Mouse (Mus musculus) limb, embryonic 13.5 days (tissue): Measurements from ENCODE around the gene Arhgap18. TPM values are rescaled to one million over a fixed set of nuclear protein-coding genes. Genes with fewer than 3 reads are reported as not detected.

Experiments used
- ATAC-seq: fragments of 200-750 bp; cut with Nextera tagmentation; 2 replicates; pipeline ENCODE4 v1.8.0; 2017; ENCODE audit warnings: low read depth, moderate number of reproducible peaks, moderate TSS enrichment; ENCODE audit not compliant: low FRiP score
- H3K27ac ChIP-seq: fragments of 300-500 bp; sonication (generic); 2 replicates; pipeline ENCODE4 v1.5.1; 2015; ENCODE audit warnings: inconsistent platforms, mild to moderate bottlenecking, moderate library complexity
- H3K27me3 ChIP-seq: fragments of 300-500 bp; sonication (generic); 2 replicates; pipeline ENCODE4 v1.6.1; 2015; ENCODE audit warnings: mild to moderate bottlenecking, inconsistent platforms
- H3K36me3 ChIP-seq: fragments of 300-500 bp; sonication (generic); 2 replicates; pipeline ENCODE4 v1.6.1; 2015; ENCODE audit warnings: inconsistent platforms, mild to moderate bottlenecking, moderate library complexity
- H3K4me1 ChIP-seq: fragments of 300-500 bp; sonication (generic); 2 replicates; pipeline ENCODE4 v1.6.1; 2015; ENCODE audit warnings: inconsistent platforms
- H3K4me2 ChIP-seq: fragments of 300-500 bp; sonication (generic); replicated peaks from 2 replicates; pipeline ENCODE4 v1.6.1; 2015; ENCODE audit warnings: inconsistent platforms, mild to moderate bottlenecking, moderate library complexity
- H3K4me3 ChIP-seq: fragments of 300-500 bp; sonication (generic); 2 replicates; pipeline ENCODE4 v1.5.1; 2015; ENCODE audit warnings: moderate library complexity, mild to moderate bottlenecking, inconsistent platforms
- H3K9ac ChIP-seq: fragments of 300-500 bp; sonication (generic); 2 replicates; pipeline ENCODE4 v1.6.1; 2015; ENCODE audit warnings: mild to moderate bottlenecking, inconsistent platforms
- H3K9me3 ChIP-seq: fragments of 300-500 bp; sonication (generic); 2 replicates; pipeline ENCODE4 v1.6.1; 2016; ENCODE audit warnings: inconsistent platforms
- WGBS: fragments of 180-500 bp; shearing (Covaris S2); methylation state at CpG from one replicate; pipeline ENCODE4 v1.1.7; 2015; 5-methylcytosine and 5-hydroxymethylcytosine counted together
- polyA plus RNA-seq: library from polyadenylated mRNA; unstranded; fragments of >200 nt; fragmentation: Nextera tagmentation; extraction: Ambion mirVana; gene quantifications from 2 replicates; pipeline ENCODE4 v1.2.1, GENCODE M21; 2015

The Arhgap18 gene
- polyA plus RNA-seq, 1 experiment from 2014 or later: 23.7 TPM

DNA sequence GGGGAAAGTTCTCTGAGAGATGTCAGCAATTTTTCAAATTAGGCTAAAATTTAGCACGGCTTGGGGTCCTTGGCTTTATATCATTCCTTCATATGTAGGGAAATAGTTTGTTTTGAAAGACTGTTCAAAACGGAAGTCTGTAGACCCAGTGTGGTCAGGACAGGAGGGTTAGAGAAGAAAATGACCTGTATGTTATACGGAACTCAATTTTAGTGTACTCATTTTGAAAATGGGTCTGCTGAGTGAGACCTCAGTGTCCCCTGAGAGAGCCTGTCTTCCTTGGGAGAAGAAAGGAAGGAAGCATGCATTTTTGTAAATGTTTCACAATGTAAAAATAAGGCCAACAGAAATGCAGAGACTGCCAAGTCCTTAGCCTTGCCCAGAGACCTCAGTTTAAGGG is 38.6 kb downstream of the Arhgap18 start:
- Histone ChIP-seq H3K9ac (no peak overlapping the region), H3K9me3 (no peaks in the 10 kb centered on the region), H3K4me1 (peaks cover 6% of the 10 kb centered on the region; the same call in 1 of the 2 replicates), H3K27ac (no peak overlapping the region), H3K4me2 (no peak overlapping the region), H3K27me3 (no peaks in the 10 kb centered on the region), H3K4me3 (no peak overlapping the region), H3K36me3 (no peaks in the 10 kb centered on the region)
- WGBS: 81% methylated on average over 3 of the region's 3 CpGs
- no peak for ATAC-seq

GRCm38 (mm10) chr10:26793013-26793412 is 39.8 kb downstream of the Arhgap18 start:
- 87% methylated on average over 8 of the region's 8 CpGs for WGBS
- H3K27ac ChIP-seq: no peak overlapping the region
- H3K4me1 ChIP-seq: peaks cover 11% of the 10 kb centered on the region; the same call in 1 of the 2 replicates
- no peak overlapping the region for H3K4me3 ChIP-seq
- H3K36me3 ChIP-seq: no peaks in the 10 kb centered on the region
- no peak overlapping the region for H3K9ac ChIP-seq
- H3K4me2 ChIP-seq: no peak overlapping the region
- H3K27me3 ChIP-seq: no peaks in the 10 kb centered on the region
- no peaks in the 10 kb centered on the region for H3K9me3 ChIP-seq
- no peak for ATAC-seq

DNA sequence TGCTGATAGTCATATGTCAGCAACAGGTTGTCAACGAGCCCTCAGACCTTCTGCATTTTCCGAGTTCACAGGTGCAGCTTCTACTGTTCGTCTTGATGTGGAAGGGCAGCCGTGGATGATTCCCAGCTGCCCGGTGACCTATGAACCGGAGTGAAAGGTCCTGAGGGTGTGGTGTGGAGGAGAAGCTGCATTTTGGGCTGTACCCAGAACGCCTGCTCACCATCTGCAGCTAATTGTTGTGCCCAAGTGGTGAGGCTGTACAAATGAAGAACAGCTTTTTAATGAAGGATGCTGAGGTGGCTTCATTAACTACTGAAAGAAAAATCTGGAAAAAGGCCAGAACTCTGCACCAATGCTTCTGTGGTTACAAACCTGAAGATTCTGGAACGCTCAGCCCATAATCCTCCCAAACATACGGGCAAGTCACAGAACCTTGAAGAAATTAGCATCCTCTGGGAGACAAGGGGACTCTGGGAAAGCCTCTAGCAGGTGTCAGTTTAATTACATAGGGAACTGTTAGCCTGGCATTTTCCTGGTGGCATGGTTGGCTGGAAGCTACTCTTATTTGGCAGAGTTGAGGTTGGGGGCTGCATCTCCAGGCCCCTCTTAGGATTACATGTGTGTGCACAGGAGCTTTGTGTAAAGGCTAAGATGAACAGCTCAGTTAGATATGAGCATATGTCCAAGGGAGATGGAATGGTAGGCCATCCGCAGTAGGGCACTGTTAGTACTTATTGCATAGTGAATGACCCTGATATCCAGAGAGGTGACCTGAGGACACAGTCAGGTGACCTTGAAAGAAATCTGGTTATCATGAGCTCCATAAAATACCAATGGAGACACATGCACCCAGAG is 43.4 kb downstream of the Arhgap18 start:
- ATAC-seq: no peak
- no peak overlapping the region for H3K4me3 ChIP-seq
- peaks cover 18% of the 10 kb centered on the region; the same call in 1 of the 2 replicates for H3K4me1 ChIP-seq
- no peak overlapping the region for H3K27ac ChIP-seq
- 42% methylated on average over 10 of the region's 10 CpGs for WGBS
- no peak overlapping the region for H3K9ac ChIP-seq
- H3K9me3 ChIP-seq: no peaks in the 10 kb centered on the region
- no peak overlapping the region for H3K4me2 ChIP-seq
- H3K27me3 ChIP-seq: no peaks in the 10 kb centered on the region
- H3K36me3 ChIP-seq: no peaks in the 10 kb centered on the region

- H3K27ac ChIP-seq: no peak overlapping the region
- H3K9ac ChIP-seq: no peak overlapping the region
- WGBS: 85% methylated on average over 7 of the region's 7 CpGs
- H3K4me2 ChIP-seq: no peak overlapping the region
- no peak for ATAC-seq
- H3K36me3 ChIP-seq: no peaks in the 10 kb centered on the region
- H3K4me1 ChIP-seq: peaks cover 18% of the 10 kb centered on the region; the same call in 1 of the 2 replicates
- no peaks in the 10 kb centered on the region for H3K9me3 ChIP-seq
- H3K27me3 ChIP-seq: no peaks in the 10 kb centered on the region
- H3K4me3 ChIP-seq: no peak overlapping the region
Observed at GRCm38 (mm10) chr10:26797287-26797672, 44.1 kb downstream of the Arhgap18 start.

DNA sequence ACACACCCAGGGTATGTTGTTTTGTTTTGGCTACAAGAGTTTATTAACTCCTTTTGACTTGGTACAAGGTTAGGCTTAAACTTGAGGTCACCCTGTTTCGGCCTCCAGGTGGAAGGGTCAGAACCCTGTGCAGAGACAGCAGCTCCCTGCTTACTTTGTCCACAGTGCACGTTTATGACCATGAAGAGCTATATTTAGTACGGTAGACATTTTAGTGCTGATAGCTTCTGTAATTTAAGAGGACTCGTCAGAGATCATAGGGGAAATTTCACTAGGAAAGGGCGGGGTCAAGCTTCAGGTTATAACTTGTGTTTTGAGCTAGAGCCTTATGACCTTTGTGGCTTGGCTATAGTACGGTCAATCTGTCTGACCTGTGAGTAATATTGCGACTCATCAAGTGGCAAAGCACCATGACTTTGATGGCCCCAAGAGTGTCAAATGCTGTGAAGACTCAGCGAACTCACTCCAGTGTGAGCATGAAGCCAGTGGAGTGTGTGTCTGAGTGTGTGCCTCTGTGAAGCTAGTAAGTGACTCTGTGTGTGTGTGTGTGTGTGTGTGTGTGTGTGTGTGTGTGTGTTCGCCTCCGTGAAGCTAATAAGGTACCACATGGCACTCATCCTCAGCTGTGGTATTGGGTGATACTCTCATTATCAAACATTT is 45.7 kb downstream of the Arhgap18 start:
- H3K9me3 ChIP-seq: no peaks in the 10 kb centered on the region
- no peak overlapping the region for H3K27ac ChIP-seq
- 68% methylated on average over 10 of the region's 10 CpGs for WGBS
- no peak overlapping the region for H3K4me3 ChIP-seq
- no peak for ATAC-seq
- no peak overlapping the region for H3K9ac ChIP-seq
- H3K27me3 ChIP-seq: no peaks in the 10 kb centered on the region
- peaks cover 18% of the 10 kb centered on the region; the same call in 1 of the 2 replicates for H3K4me1 ChIP-seq
- H3K4me2 ChIP-seq: no peak overlapping the region
- no peaks in the 10 kb centered on the region for H3K36me3 ChIP-seq

- Histone ChIP-seq H3K4me1 (peaks cover 18% of the 10 kb centered on the region; the same call in 1 of the 2 replicates), H3K27me3 (no peaks in the 10 kb centered on the region), H3K27ac (no peak overlapping the region), H3K4me3 (no peak overlapping the region), H3K9ac (no peak overlapping the region), H3K36me3 (no peaks in the 10 kb centered on the region), H3K9me3 (no peaks in the 10 kb centered on the region), H3K4me2 (no peak overlapping the region)
- 64% methylated on average over 5 of the region's 5 CpGs for WGBS
- ATAC-seq: peak; percentile 60; the same call in 1 of the 2 replicates
Observed at GRCm38 (mm10) chr10:26799562-26800051, 46.4 kb downstream of the Arhgap18 start.

DNA sequence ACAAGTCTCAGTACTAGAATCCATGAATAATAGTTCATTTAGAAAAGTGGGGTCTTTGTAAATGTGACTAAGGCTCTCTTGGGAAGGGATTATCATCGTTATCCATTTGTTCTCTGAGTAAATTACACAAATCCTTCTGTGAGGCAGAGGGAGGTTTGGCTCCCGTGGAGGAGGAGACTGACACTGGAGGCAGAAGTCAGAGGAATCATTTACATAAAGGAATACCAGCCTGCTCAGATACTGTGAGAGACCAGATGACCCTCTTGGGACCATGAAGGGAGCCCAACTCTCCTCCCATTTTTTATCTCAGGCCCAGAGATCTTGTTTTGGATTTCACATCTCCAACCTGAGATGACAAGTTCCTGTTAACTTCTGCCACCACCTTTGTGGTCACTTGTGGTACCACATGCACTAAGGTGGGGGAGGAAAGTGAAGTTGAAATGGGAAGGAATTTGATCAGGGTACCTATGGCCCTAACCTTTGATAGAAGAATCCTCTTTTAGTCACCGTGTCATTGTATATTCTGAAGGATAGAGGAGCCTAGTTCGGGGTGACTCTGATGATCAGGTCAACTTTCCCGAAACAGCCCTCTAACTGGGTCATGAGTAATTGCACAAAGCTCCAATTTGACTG is 51.2 kb downstream of the Arhgap18 start:
- Histone ChIP-seq H3K36me3 (no peaks in the 10 kb centered on the region), H3K27me3 (no peaks in the 10 kb centered on the region), H3K9me3 (no peaks in the 10 kb centered on the region), H3K4me1 (0 out of 2 replicates have a peak, but pooled peaks cover 3% of the 10 kb centered on the region), H3K27ac (no peak overlapping the region), H3K4me2 (no peak overlapping the region), H3K4me3 (no peak overlapping the region), H3K9ac (no peak overlapping the region)
- no peak for ATAC-seq
- WGBS: 61% methylated on average over 5 of the region's 5 CpGs

GRCm38 (mm10) chr10:26805007-26805406 is 51.8 kb downstream of the Arhgap18 start:
- Histone ChIP-seq H3K4me3 (no peak overlapping the region), H3K27ac (no peak overlapping the region), H3K36me3 (no peaks in the 10 kb centered on the region), H3K27me3 (no peaks in the 10 kb centered on the region), H3K9me3 (no peaks in the 10 kb centered on the region), H3K4me2 (no peak overlapping the region), H3K4me1 (no peaks in the 10 kb centered on the region), H3K9ac (no peak overlapping the region)
- no peak for ATAC-seq
- WGBS: 65% methylated on average over 1 of the region's 1 CpGs

GRCm38 (mm10) chr10:26806092-26806491 is 52.9 kb downstream of the Arhgap18 start:
- H3K36me3 ChIP-seq: no peaks in the 10 kb centered on the region
- no peaks in the 10 kb centered on the region for H3K4me1 ChIP-seq
- no peak overlapping the region for H3K27ac ChIP-seq
- no peaks in the 10 kb centered on the region for H3K27me3 ChIP-seq
- H3K4me2 ChIP-seq: no peak overlapping the region
- H3K9ac ChIP-seq: no peak overlapping the region
- no peaks in the 10 kb centered on the region for H3K9me3 ChIP-seq
- WGBS: 75% methylated on average over 3 of the region's 3 CpGs
- ATAC-seq: no peak
- no peak overlapping the region for H3K4me3 ChIP-seq

DNA sequence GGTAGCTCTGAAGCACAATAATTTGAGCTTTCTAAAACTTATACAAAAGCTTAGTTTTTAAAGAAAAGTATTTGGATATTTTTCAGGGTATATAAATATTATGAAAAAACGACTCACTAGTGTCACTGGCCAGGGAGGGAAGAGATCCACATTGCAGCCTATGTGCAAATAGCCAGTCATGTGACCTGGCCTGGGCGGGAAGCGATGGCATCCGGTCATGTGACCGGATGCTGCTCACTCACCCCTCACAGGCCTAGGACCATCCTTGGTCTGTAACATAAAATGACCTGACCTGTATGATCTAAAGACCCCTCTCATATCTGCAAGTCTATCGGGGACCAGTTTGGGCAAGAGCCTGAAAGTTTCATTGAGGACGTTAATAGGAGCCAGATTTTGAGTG is 56.8 kb downstream of the Arhgap18 start:
- Histone ChIP-seq H3K9ac (no peak overlapping the region), H3K4me1 (no peaks in the 10 kb centered on the region), H3K4me2 (no peak overlapping the region), H3K9me3 (no peaks in the 10 kb centered on the region), H3K27ac (no peak overlapping the region), H3K27me3 (no peaks in the 10 kb centered on the region), H3K36me3 (no peaks in the 10 kb centered on the region), H3K4me3 (no peak overlapping the region)
- 88% methylated on average over 7 of the region's 7 CpGs for WGBS
- ATAC-seq: no peak

DNA sequence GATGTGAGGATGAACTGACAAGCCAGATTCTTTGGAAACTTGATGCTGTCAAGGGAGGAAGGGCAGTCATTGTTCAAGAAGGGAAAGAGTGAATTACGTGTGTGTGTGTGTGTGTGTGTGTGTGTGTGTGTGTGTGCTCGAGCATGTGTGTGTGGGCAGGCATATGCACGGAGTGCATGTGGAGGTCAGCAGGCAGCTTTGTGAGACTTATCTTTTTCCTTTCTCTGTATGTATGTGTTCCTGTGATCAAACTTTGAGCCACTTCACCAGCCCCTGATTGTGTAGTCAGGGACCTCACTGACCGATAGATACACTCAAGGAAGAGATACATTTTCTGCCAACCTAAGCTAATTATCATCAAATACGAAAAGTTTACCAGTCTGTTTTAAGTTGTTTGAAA is 57.6 kb downstream of the Arhgap18 start:
- whole genome bisulfite sequencing: 87% methylated on average over 5 of the region's 5 CpGs

GRCm38 (mm10) chr10:26811342-26811741 is 58.1 kb downstream of the Arhgap18 start:
- H3K27me3 ChIP-seq: no peaks in the 10 kb centered on the region
- H3K4me2 ChIP-seq: no peak overlapping the region
- H3K4me3 ChIP-seq: no peak overlapping the region
- WGBS: 54% methylated on average over 4 of the region's 4 CpGs
- no peaks in the 10 kb centered on the region for H3K4me1 ChIP-seq
- ATAC-seq: no peak
- no peak overlapping the region for H3K27ac ChIP-seq
- H3K9me3 ChIP-seq: no peaks in the 10 kb centered on the region
- no peak overlapping the region for H3K9ac ChIP-seq
- no peaks in the 10 kb centered on the region for H3K36me3 ChIP-seq

More for the DNA sequence above, 57.6 kb downstream of the Arhgap18 start:
- no peaks in the 10 kb centered on the region for H3K9me3 ChIP-seq
- no peak for ATAC-seq
- no peaks in the 10 kb centered on the region for H3K27me3 ChIP-seq
- no peaks in the 10 kb centered on the region for H3K36me3 ChIP-seq
- H3K9ac ChIP-seq: no peak overlapping the region
- H3K4me2 ChIP-seq: no peak overlapping the region
- no peak overlapping the region for H3K4me3 ChIP-seq
- no peak overlapping the region for H3K27ac ChIP-seq
- H3K4me1 ChIP-seq: no peaks in the 10 kb centered on the region
